Mouse (Mus musculus) megakaryocyte, embryonic 14.5 days (primary cell): Measurements from ENCODE around the gene Shb.

Experiments
- FLI1 ChIP-seq: IDR thresholded peaks from 2 replicates; pipeline ENCODE4 v1.6.1; 2012; ENCODE audit warnings: low read length, inconsistent platforms, mixed read lengths
- GATA1 ChIP-seq: IDR thresholded peaks from 3 replicates; pipeline ENCODE4 v1.6.1; 2012; ENCODE audit warnings: mixed read lengths, low read length, inconsistent platforms, borderline replicate concordance

GRCm38 (mm10) chr4:45506613-45507012 is 25.7 kb downstream of the Shb start:
- TF ChIP-seq GATA1 (no peak), FLI1 (no peak)
